Mouse (Mus musculus) myocyte (in vitro differentiated cells): Measurements from ENCODE around the gene Cnst. TPM values are rescaled to one million over a fixed set of nuclear protein-coding genes. Genes with fewer than 3 reads are reported as not detected.

ENCODE experiments used
- H3K27me3 ChIP-seq: one replicate; pipeline ENCODE4 v1.6.1; 2011; ENCODE audit not compliant: control insufficient read depth, insufficient read depth, insufficient read length
- H3K36me3 ChIP-seq: one replicate; pipeline ENCODE4 v1.6.1; 2011; ENCODE audit not compliant: control insufficient read depth, insufficient read depth
- H3K4me2 ChIP-seq: one replicate; pipeline ENCODE4 v1.6.1; 2011; ENCODE audit warnings: low read depth, control low read depth
- H3K4me3 ChIP-seq: one replicate; pipeline ENCODE4 v1.5.1; 2011; ENCODE audit warnings: mild to moderate bottlenecking, control low read depth, moderate library complexity
- H3K79me2 ChIP-seq: one replicate; pipeline ENCODE4 v1.6.1; 2011; ENCODE audit not compliant: control insufficient read depth, insufficient read depth
- H3ac ChIP-seq: one replicate; pipeline ENCODE4 v1.6.1; 2011; ENCODE audit not compliant: control insufficient read depth, insufficient read length
- CEBPB ChIP-seq: IDR thresholded peaks from 2 replicates; pipeline ENCODE4 v1.6.1; 2011; ENCODE audit warnings: mild to moderate bottlenecking, moderate library complexity; ENCODE audit not compliant: poor library complexity, insufficient read depth, severe bottlenecking
- E2F4 ChIP-seq: IDR thresholded peaks from one replicate; pipeline ENCODE4 v1.6.1; 2011; ENCODE audit warnings: mild to moderate bottlenecking, control low read depth, moderate library complexity; ENCODE audit not compliant: insufficient read depth
- MAX ChIP-seq: IDR thresholded peaks from one replicate; pipeline ENCODE4 v1.6.1; 2011; ENCODE audit warnings: low read depth, mild to moderate bottlenecking, control low read depth
- MYOD1 ChIP-seq, 3 experiments: IDR thresholded peaks; one replicate each; pipeline ENCODE4 v1.6.1; 2011; ENCODE audit warnings: control low read depth in 2 of 3, low read depth in 2 of 3, mild to moderate bottlenecking in 2 of 3, moderate library complexity in 1 of 3; ENCODE audit not compliant: insufficient read length in 2 of 3, control insufficient read depth in 1 of 3
- MYOG ChIP-seq, 3 experiments: IDR thresholded peaks; one replicate each; pipeline ENCODE4 v1.6.1; 2011; ENCODE audit warnings: control low read depth in 2 of 3, low read depth in 2 of 3, mild to moderate bottlenecking in 2 of 3; ENCODE audit not compliant: insufficient read length in 2 of 3, control insufficient read depth in 1 of 3, insufficient read depth in 1 of 3
- POLR2A ChIP-seq: IDR thresholded peaks from one replicate; pipeline ENCODE4 v1.6.1; 2011; ENCODE audit warnings: low read depth, mild to moderate bottlenecking, control low read depth, moderate library complexity; ENCODE audit not compliant: insufficient read length
- POLR2AphosphoS2 ChIP-seq: IDR thresholded peaks from one replicate; pipeline ENCODE4 v1.6.1; 2011; ENCODE audit warnings: low read depth, control low read depth; ENCODE audit not compliant: insufficient read length
- REST ChIP-seq: IDR thresholded peaks from one replicate; pipeline ENCODE4 v1.6.1; 2011; ENCODE audit warnings: mild to moderate bottlenecking, control low read depth, moderate library complexity; ENCODE audit not compliant: insufficient read depth, insufficient read length
- SRF ChIP-seq: IDR thresholded peaks from one replicate; pipeline ENCODE4 v1.6.1; 2011; ENCODE audit warnings: low read depth; ENCODE audit not compliant: control insufficient read depth, insufficient read length
- TCF12 ChIP-seq: IDR thresholded peaks from one replicate; pipeline ENCODE4 v1.6.1; 2011; ENCODE audit warnings: mild to moderate bottlenecking, control low read depth; ENCODE audit not compliant: poor library complexity, insufficient read depth, severe bottlenecking
- TCF3 ChIP-seq: IDR thresholded peaks from one replicate; pipeline ENCODE4 v1.6.1; 2011; ENCODE audit warnings: low read depth, control low read depth; ENCODE audit not compliant: insufficient read length
- USF1 ChIP-seq: IDR thresholded peaks from one replicate; pipeline ENCODE4 v1.6.1; 2011; ENCODE audit warnings: low read depth, mild to moderate bottlenecking, control low read depth, moderate library complexity
- polyA plus RNA-seq: library from polyadenylated mRNA; unstranded; fragments of >200 nt; fragmentation: generic; extraction: Trizol; gene quantifications from one replicate; pipeline ENCODE4 v1.2.1, GENCODE M21; 2012; ENCODE audit warnings: missing spikeins

Cnst gene
- polyA plus RNA-seq, 1 experiment, result 14.0 TPM

GRCm38 (mm10) chr1:179553949-179554347, 7.8 kb downstream of the Cnst start:
- no peak for TF ChIP-seq MYOD1 (IDR thresholded peaks at IDR 0.05; ENCODE audit: control insufficient read depth in 1 of 3, insufficient read length in 2 of 3, low read depth in 2 of 3)
- TF ChIP-seq MYOG (IDR thresholded peaks at IDR 0.05; ENCODE audit: control insufficient read depth in 1 of 3, insufficient read depth in 1 of 3, insufficient read length in 2 of 3, low read depth in 2 of 3), result no peak
- no peak for TF ChIP-seq MAX
- no peak for TF ChIP-seq SRF
- TF ChIP-seq CEBPB, result no peak
- no peak for TF ChIP-seq POLR2A
- no peak for TF ChIP-seq POLR2AphosphoS2
- no peak for TF ChIP-seq E2F4
- TF ChIP-seq TCF12, result no peak
- no peak for TF ChIP-seq REST
- TF ChIP-seq TCF3, result no peak
- no peak for TF ChIP-seq USF1
- no peaks in the 10 kb centered on the region for H3K36me3 ChIP-seq
- H3K27me3 ChIP-seq, result no peaks in the 10 kb centered on the region

GRCm38 (mm10) chr1:179556921-179557320, 10.8 kb downstream of the Cnst start:
- no peak overlapping the region for H3K4me2 ChIP-seq
- no peak overlapping the region for H3ac ChIP-seq
- H3K4me3 ChIP-seq, result no peak overlapping the region
- peaks cover 8% of the 10 kb centered on the region for H3K79me2 ChIP-seq
- H3K27me3 ChIP-seq, result no peaks in the 10 kb centered on the region
- TF ChIP-seq MYOD1 (IDR thresholded peaks at IDR 0.05; ENCODE audit: control insufficient read depth in 1 of 3, insufficient read length in 2 of 3, low read depth in 2 of 3) (no peak), CEBPB (no peak), MAX (no peak), POLR2A (no peak), USF1 (no peak), POLR2AphosphoS2 (no peak), TCF3 (no peak), TCF12 (no peak), REST (no peak), SRF (no peak), E2F4 (no peak), MYOG (IDR thresholded peaks at IDR 0.05; ENCODE audit: control insufficient read depth in 1 of 3, insufficient read depth in 1 of 3, insufficient read length in 2 of 3, low read depth in 2 of 3) (no peak)
- no peaks in the 10 kb centered on the region for H3K36me3 ChIP-seq

More at GRCm38 (mm10) chr1:179553949-179554347, 7.8 kb downstream of the Cnst start:
- Histone ChIP-seq H3K4me2 (no peak overlapping the region), H3K79me2 (peaks cover 14% of the 10 kb centered on the region), H3K4me3 (no peak overlapping the region), H3ac (no peak overlapping the region)

GRCm38 (mm10) chr1:179559446-179560194, 13.4 kb downstream of the Cnst start:
- Histone ChIP-seq H3ac (no peak overlapping the region), H3K4me3 (no peak overlapping the region), H3K79me2 (peaks cover 8% of the 10 kb centered on the region), H3K36me3 (no peaks in the 10 kb centered on the region), H3K4me2 (no peak overlapping the region), H3K27me3 (no peaks in the 10 kb centered on the region)
- TF ChIP-seq TCF3 (no peak), USF1 (no peak), MYOD1 (IDR thresholded peaks at IDR 0.05; ENCODE audit: control insufficient read depth in 1 of 3, insufficient read length in 2 of 3, low read depth in 2 of 3) (no peak), REST (no peak), MYOG (IDR thresholded peaks at IDR 0.05; ENCODE audit: control insufficient read depth in 1 of 3, insufficient read depth in 1 of 3, insufficient read length in 2 of 3, low read depth in 2 of 3) (no peak), MAX (no peak), TCF12 (no peak), POLR2AphosphoS2 (no peak), CEBPB (no peak), E2F4 (no peak), POLR2A (no peak), SRF (no peak)

GRCm38 (mm10) chr1:179560845-179561430, 14.8 kb downstream of the Cnst start:
- Histone ChIP-seq H3K4me2 (no peak overlapping the region), H3K4me3 (no peak overlapping the region), H3ac (no peak overlapping the region), H3K79me2 (peaks cover 8% of the 10 kb centered on the region), H3K36me3 (no peaks in the 10 kb centered on the region), H3K27me3 (no peaks in the 10 kb centered on the region)
- TF ChIP-seq USF1, result no peak
- TF ChIP-seq TCF12, result no peak
- TF ChIP-seq REST, result no peak
- TF ChIP-seq SRF, result no peak
- no peak for TF ChIP-seq TCF3
- no peak for TF ChIP-seq E2F4
- TF ChIP-seq MYOG (IDR thresholded peaks at IDR 0.05; ENCODE audit: control insufficient read depth in 1 of 3, insufficient read depth in 1 of 3, insufficient read length in 2 of 3, low read depth in 2 of 3), result no peak
- no peak for TF ChIP-seq MAX
- no peak for TF ChIP-seq POLR2AphosphoS2
- no peak for TF ChIP-seq POLR2A
- no peak for TF ChIP-seq MYOD1 (IDR thresholded peaks at IDR 0.05; ENCODE audit: control insufficient read depth in 1 of 3, insufficient read length in 2 of 3, low read depth in 2 of 3)
- no peak for TF ChIP-seq CEBPB
